Mouse (Mus musculus) megakaryocyte progenitor cell, adult 5-6 weeks (primary cell): ENCODE measurements around the gene Ccl5. TPM values are rescaled to one million over a fixed set of nuclear protein-coding genes. Genes with fewer than 3 reads are reported as not detected.
"Not testable (repeated sequence)": the region's sequence is repeated elsewhere in the genome, so short reads cannot be mapped to it uniquely, and the experiment has no call there.

ENCODE experiments used
- ATAC-seq: replicated peaks from 2 replicates; pipeline ENCODE4 v1.8.0; 2016; ENCODE audit warnings: mild to moderate bottlenecking, moderate TSS enrichment, inconsistent platforms; ENCODE audit not compliant: poor library complexity
- total RNA-seq, 2 experiments: library from RNA; stranded (forward) in 1 of 2; stranded (reverse) in 1 of 2; fragments of 157-497, 149-512 nt in 1 of 2; fragments of 200-1000 nt in 1 of 2; gene quantifications; 2 replicates each; pipeline versions ENCODE4 v1.2.3 to v1.2.4; 2015 to 2017

Gene Ccl5
- 1.1 and 4.7 TPM in 2 replicates for total RNA-seq (2015)
- 0.92 and 3.2 TPM in 2 replicates for total RNA-seq (2017)

DNA sequence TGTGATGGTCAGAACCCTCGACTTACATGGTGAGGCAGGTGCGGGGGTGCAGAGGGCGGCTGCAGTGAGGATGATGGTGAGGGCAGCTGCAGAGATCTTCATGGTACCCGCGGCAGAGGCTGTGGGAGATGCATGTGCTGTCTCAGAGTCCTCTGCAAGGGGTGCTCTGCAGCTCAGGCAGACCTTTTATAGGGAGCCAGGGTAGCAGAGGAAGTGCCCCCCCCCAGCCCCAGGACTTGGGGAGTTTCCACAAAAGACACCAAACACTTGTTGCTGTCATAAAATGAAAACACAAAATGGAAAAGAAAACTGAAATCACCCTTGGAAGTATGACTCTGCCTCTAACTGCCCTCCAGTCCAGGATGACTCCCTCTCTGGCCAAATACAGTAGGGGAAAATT, at the start of gene Ccl5:
Gene Ccl5 (minus strand): TSS at position 159 of the 400 bp plus-strand sequence.
- no peak for ATAC-seq

DNA sequence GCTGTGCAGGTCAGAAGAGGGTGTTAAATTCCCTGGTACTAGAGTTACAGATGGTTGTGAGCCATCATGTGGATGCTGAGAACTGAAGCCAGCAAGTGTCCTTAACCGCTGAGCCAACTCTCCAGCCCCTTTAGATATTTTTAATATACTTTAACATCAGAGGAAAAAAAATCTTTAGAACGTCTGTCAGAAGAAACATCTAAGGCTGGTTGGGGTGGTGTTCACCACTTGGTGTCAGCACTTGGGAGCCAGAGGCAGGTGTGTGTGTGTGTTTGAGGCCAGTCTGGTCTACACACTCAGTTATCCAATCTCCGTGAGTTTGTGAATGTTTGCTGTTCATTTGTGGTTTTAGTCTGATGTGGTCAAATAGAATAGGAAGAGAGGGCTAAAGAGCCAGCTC, 48.7 kb upstream of the Ccl5 start:
- no peak for ATAC-seq

DNA sequence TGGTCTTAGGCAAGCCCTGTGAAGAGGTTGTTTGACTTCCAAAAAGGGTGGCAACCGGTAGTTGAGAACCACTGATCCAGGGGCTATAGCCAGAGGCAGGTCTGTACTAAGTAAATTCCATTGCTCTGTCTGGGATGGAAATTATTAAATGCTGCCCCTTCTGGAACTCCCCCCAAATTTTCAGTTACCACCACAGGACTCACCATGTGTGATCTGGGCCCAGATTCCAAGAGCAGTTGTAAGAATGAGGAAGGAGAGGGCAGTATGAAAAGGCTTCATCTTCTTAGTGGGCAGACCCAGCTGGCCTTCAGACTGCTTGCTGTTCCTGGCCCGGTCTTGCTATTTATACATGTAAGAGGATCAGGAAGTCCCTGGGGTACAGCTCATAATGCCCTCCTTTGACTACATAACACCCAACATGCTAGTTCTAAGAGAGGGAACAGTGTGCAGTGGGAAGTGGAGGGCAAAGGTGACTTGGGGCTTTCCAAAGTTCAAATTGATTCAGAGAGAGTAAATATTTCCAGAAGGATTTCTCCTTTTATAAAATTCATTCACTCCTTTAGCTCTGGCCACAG, 48.0 kb upstream of the Ccl5 start, which contains the start of gene Ccl9:
Gene Ccl9 (minus strand): TSS at position 451 of the 575 bp plus-strand sequence.
- ATAC-seq = peak; percentile 52

DNA sequence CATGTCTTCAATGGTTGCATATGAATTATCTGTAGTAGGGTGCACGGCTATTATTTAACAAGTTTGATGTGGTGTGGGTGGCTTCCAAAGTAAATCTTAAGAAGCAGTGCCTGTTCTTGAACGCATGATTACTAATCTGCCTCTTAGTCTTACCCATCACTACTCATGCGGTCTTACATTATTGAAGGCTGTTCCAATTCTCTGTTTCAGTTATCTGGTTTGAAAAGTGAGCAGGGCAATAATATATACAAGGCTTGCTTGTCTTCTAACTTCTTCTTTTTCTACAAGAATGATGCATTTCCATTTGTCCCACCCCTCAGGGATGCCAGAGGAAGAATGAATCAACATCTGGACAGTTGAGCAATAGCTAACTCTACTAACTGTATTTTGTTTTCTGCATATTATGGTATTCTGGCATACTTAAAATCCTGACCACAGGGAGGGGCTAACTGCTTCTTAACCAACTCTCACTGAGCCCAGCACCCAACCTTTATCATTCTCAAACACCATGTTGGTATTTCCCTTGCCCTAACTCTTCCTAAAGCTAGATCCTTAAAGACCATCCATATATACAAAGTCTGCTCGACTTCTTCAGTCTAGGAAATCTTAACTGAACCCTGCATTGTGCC, 46.7 kb upstream of the Ccl5 start:
- ATAC-seq = peak; percentile 76

DNA sequence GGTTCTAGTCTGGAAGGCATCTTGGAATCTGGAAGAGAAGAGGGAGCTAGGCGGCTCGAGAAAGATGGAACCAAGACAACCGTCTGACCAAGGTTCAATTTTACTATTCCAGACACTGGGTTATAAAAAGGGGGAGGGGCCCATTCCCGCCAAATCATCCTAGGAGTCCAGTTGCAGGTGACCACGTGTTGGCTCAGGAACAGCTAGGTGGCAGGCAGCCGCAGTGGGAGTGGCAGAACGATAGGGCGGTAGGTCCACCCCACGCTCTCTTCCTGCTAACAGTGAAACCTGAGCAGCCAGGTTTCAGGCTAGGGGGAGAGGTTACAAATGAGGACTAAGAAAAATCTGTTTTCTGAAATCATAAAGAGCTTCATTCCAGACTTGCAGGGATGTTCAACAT, 42.5 kb upstream of the Ccl5 start:
- ATAC-seq = no peak

DNA sequence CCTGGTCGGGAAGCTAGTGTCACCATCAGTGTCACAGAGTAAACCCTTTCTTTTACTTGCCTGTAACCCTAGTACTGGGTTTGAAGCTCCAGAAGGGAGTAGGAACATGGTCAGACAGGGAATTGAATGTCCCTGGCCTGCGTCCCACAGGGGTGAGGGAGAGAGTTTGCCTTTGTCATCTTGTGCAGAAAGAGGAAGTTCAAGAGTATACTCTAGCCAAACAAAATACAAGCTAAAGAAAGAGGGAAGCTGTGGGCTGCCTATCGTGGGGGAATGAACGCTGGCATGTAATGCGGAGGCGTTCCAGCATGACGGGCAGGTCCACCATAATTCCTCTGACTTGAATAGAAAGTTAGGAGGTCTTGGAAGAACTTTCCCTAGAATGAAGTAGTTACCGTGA, 41.9 kb upstream of the Ccl5 start:
- ATAC-seq = peak; percentile 79

DNA sequence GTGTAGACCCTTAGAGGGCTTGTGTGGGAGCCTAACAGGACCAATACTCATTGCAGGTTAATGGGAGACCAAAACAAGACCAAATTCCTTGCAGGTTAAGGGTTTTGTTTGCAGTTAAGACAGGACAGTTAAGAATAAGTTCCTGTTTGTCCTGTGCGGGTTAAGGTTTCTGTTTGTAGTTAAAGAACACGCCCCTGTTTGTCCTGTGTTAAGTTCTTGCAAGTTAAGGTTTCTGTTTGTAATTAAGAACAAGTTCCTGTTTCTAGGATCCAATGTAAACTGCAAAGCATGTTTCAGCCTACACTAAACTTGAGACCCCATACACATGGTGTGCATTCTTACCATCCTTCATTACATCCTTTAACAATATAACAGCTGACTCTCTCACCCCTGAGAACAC, 39.9 kb upstream of the Ccl5 start:
- 0 out of 2 replicates have a peak, but pooled peaks have one; percentile 17 for ATAC-seq

DNA sequence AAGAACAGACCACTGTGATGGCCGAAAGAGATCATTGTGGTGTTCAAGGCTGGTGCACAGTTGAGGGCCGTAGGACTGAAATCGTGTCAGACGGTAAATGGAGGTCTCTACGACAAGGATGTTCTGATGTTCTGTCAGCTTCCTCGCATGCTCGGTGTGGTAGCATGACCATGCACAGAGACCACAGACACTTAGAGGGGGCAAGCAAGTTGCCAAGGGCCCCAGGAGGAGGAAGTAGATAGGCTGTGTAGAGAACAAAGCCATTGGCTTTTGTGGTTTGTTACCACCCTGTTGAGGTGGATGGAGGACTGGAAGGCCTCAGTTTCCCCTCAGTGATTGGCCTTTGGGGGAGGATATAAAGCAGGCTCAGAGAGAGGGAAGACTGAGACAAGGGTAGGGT, 38.9 kb upstream of the Ccl5 start:
- ATAC-seq = peak; percentile 65

DNA sequence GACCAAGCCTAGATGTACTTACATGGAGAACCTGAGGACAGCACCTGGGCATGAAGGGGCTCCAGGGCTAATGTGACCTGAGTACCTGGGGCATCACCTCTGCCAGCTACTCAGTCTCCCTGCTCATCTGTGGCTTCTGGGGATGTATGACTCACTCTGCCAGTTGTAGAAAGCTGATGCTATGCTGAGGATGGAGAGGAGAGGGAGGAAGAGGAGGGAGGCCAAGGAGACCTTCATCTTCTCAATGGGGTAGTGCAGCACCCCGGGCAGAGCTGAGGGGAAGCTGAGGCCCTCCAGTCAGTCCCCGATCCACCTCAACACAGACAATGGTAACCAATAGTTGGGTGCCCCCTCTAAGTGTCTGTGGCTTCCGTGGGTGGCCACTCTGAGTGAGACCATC, 38.5 kb upstream of the Ccl5 start:
- ATAC-seq = no peak

DNA sequence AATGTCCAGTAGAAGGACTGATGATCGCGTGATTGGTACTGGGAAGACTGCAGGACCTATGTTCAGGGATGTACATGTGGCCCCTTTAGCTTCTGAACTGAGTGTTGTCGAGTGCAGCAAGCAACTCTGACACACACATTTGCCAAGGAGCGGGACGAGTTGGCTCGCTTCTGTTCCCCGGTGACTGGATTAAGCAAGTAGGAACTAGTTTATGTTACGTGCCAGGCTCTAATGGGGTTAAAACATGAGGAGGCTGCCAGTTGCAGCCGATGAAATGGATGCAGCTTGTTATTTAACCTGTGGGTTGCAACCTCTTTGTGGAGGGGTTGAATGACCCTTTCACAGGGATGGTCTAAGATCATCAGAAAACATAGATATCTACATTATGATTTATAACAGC, 37.7 kb upstream of the Ccl5 start:
- ATAC-seq = no peak

DNA sequence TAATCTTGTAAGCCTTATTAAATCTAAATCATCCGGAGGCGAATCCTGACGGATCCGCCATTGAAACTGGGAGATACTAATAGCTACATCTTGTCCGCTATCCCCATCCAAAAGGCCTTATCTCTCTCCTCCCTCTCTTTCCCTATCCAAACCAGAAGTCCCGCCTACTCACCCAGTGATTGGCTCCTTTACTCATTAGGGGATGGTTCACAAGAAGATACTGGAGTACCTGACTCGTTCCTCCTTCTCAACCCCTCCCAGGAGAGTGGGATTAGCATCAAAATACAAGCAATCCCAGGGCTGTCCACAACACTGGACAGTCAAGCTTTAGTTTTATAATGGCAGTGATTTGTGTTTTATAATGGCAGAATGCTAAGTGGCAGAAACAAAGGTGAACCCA, 37.0 kb upstream of the Ccl5 start:
- no peak for ATAC-seq

DNA sequence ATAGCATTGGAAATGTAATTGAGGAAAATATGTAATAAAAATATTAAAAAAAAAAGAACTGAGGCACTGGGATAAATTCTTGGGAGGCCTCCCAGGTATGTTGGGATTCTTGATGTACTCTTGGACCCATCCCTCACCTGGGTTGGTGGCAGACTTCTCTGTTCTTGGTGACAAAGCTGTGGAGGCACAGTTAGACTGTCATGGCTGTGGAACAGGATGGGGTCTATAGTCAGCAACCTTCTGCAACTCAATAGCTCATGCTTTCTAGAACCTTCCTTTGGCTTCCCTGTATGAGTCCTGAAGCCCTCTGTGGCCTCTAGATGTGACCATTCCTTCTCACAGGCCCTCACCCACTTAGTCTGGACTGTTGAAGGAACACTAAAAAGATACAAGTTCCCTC, 36.3 kb upstream of the Ccl5 start:
- ATAC-seq = no peak

DNA sequence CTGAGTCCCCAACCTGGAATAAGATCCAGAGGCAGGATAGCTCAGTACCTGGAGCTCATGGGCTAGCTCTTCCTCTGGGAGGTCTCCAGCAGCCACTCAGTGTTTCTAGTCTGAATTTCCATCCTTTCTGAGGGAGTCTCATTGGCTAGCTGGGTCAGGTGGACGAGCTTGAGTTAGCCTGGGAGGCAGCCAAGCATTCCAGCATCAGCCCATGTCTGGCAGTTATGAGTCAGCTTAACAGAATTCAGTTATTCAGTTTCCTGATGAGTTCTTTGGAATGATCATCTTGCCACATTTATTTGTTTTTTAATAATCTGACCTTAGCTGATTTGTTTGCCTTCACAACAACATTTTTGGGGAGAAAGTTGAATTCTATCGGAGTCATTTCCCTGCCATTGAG, 33.4 kb upstream of the Ccl5 start:
- ATAC-seq = no peak

DNA sequence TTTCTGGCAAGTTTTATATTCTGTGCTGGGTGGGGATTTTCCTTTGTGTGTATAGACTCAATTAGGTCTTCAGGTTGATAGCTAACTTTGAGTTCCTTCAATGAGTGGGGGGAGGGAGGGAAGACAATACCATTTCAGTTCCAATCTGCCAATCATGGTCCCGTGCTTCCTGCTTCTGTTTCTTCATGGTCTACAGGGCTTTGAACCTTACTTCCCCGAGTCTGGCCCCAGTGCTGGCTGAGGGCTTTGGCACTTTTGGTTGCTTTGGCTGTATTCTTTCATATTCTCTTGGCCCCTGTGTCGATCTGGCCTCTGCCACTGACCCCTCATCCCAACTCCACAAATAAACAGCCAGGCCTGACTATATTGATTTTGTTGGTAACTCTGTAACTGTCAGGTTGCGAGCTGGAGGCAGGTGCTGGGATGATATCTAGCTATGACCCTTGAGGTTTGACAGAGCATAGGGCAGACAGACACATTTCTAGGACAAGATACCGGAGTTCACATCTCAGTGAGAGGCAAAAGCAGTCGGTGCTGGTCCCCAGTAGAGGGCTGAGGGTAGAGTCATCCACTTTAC, 32.1 kb upstream of the Ccl5 start:
- ATAC-seq = no peak

DNA sequence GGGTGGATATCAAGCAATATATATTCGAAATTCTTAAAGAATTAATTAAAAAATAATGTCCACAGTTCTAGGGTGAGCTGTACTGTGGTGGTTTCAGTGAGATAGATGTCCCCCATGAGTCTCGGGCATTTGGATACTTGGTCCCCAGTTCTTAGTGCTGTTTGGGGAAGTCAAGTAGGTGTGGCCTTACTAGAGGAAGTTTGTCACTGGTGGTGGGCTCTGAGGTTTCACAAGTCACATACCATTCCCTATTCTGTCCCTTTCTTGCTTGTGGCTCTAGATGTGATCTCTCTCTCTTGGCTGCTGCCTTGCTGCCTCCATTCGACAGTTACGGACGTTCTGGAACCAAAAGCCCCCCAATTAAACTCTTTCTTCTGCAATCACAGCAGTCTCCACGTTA, 30.1 kb upstream of the Ccl5 start:
- ATAC-seq = peak; percentile 93

DNA sequence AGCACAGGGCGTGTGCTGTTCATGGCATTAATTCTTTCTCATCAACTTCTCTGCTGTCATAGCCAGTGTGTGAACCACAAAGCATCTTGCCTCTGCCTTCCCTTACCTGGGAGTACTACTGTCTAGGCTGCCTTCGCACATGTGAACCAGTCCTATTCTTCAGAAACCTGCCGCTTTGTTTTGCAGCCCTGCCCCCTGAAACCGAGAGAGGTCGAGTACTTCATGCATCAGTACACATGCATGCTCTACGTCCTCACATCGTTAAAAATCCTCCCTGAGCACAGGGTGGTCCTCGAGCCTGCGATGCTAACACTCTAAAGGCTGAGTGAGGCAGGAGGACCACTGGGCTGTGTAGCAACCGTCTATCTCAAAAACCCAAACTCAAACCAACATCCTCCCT, 26.8 kb upstream of the Ccl5 start:
- no peak for ATAC-seq

DNA sequence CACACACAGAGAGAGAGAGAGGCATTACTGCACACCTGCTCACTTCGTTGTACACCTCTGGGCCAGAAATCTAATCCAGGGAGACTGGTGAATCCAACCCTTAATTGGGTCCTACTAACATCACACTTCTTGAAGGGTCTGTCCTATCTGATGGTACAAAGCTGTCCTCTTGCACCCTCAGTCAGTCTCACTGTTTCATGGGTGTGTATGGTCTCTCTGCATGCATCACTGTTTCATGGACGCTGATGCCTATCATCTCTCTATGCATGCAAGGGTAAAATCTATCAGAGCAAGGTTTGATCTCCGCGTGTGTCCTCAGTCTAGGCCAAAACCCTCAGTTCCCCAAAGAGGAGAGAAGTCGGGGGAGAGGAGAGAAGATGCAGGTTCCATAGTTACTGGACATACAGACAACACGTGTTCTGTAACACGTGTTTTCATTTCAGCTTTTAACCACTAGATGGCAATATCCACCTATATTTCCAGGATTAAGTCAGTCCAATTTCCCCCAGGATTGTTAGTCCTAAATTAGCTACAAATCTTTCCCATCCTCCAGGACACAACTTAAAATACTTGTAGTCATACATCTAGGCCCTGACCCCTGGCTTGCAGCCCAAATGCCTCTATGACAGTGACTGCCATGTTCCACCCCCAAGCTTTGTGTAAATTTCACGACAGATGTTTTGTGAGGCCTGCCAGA, 25.9 kb upstream of the Ccl5 start:
- peak; percentile 68 for ATAC-seq

DNA sequence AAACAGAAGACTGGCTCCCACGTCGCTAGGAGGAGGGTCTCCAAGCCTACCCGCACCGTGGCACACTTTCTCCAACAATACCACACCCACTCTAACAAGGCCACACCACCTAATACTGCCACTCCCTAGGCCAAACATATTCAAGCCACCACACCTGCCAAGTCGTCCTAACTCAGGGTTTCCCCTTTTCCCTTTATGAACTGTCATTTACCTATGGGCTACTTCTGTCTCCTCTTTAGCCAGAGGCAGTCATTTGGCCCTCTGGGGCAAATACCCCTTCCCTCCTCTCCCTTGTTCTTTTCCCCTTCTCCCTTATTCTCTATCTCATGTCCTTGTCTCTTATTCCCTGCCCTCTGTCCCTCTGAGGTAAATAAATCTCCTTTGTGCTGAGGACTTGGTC, 21.4 kb upstream of the Ccl5 start:
- no peak for ATAC-seq

DNA sequence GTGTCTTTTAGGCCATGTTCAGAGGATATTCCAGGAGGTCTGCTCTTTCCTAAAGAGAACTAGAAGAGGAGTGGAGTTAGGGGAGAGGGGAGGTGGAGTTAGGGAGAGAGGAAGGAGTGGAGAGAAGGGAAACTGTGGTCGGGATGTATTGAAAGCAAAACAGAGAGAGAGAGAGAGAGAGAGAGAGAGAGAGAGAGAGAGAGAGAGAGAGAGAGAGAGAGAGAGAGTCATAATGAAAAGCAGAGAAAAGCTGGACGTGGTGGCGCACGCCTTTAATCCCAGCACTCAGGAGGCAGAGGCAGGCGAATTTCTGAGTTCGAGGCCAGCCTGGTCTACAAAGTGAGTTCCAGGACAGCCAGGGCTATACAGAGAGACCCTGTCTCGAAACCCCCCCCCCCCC, 20.7 kb upstream of the Ccl5 start:
- ATAC-seq = not testable (repeated sequence)

DNA sequence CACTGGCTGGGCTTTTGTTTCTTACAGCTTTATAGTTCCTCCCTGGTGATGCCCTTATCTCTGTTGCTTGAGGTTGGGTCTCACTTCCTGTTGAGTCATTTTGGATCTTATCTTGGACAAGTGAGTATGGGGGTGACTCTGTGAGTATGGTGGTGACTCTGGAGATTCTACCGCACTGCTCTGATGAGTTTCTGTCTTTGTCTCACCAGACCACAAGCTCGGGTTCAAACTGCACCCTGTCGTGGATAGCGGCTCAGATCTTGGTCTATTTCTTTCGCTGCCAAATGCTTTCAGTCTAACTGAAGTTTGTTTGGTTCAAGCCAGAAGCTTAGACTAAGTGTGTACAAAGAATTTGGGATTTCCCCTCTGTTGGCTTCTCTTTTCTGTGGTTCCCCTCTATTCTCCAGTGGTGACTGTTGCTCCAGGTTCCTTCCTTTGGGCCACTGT, 19.9 kb upstream of the Ccl5 start:
- ATAC-seq = peak; percentile 87

DNA sequence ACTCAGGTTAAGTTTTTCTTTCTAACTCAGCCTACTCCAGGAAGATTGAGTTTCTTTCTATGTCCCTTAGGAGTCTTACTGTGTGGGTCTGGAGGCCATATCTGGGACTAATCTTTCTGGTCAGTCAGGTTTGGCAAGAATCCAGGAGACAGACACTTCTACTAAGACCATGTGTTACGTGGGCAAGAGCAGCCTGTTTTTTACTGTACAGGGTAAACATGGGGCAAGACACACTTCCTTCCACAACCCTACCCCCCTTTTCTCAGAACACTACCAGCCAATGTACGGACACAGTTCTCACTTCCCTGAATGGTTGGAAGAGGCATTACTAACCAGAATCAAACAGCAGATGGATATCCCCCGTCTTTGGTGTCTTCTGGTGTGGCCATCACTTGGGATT, 13.9 kb upstream of the Ccl5 start:
- ATAC-seq = peak; percentile 95

DNA sequence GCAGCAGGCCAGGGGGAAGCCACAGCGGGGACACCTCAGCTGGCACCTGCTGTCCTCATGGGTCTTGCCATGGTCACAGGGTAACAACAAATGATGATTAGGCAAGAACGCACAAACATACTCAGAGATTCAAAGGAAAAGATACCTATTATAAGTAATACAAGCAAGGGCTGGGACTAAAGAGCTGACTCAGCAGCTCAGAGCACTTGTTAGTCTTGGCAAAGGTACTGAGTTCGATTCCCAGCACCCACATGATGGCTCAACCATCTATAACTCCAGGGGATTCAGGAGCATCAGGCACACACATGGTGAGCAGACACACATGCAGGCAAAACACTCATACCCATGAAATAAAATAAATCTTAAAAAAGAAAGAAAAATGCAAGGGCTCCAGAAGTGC, 11.1 kb upstream of the Ccl5 start:
- no peak for ATAC-seq
